Mouse (Mus musculus): ENCODE data around the gene Aven.

Aven gene

GRCm38 (mm10) chr2:112556527-112556926, 63.8 kb downstream of the Aven start:
- no peak for DNase-seq (ENCODE audit: low read depth, low spot score)

DNA sequence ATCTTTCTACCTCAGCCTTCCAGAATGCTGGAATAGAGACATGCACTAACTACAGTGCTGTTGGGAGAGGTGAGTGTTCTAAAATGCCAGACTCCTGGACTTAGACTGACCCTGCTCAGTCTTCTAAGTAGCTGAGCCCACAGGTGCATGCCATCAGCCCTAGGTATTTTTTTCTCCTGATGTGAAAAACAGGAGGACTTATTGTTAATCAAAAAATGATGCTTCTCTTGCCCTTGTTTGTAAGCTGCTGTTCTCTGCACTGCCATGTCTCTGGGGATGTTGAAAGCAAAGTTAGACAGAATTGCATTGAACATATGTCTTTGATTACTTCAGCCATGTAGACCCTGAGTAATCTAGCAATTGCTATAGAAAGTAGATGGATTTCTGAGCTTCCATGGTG, 64.7 kb downstream of the Aven start:
- DNase-seq (ENCODE audit: low read depth, low spot score), result no peak

GRCm38 (mm10) chr2:112561549-112561948, 68.8 kb downstream of the Aven start:
- no peak for DNase-seq (ENCODE audit: low read depth, low spot score)

- no peak for DNase-seq (ENCODE audit: low read depth, low spot score)
Observed at GRCm38 (mm10) chr2:112565060-112565459, 72.3 kb downstream of the Aven start.

DNA sequence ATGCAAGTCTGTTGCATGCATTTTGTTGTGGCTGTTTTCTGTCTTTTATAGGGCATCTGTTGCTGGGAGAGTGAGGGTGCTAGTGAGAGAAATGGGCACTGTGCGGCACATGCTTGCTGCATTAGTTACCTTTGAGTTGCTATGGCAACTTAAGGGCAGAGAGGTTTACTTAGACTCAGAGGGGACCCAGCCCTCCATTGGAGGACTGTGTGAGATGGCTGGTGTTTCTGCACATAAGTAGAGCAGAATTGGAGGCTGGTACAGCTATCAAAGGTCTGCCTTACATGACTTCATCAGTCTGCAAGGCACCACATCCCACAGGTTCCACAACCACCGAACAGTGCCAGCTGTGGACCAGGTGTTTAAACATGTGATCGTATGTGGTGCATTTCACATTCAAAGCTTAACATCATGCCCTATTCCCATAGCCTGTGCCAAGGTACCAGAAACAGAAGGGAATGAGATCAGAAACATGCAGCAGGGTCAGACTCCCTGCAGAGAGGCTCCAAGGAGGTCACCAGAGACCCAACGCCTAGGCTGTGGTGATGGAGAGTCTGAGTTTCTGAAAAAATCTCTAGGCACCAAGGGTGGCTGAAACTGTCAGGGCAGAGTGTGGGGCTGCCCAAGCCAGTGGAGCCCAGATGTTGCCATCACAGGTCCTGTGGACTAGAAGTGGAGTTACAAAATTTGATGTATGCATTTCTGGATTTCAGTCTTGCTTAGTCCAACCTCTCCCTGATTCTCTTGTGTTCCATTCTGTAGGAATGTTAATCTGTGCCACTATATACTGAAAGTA, 73.7 kb downstream of the Aven start:
- DNase-seq (ENCODE audit: low read depth, low spot score), result no peak

GRCm38 (mm10) chr2:112567786-112568185, 75.0 kb downstream of the Aven start:
- DNase-seq (ENCODE audit: low read depth, low spot score), result no peak

GRCm38 (mm10) chr2:112590985-112591384, 98.2 kb downstream of the Aven start:
- no peak for DNase-seq (ENCODE audit: low read depth, low spot score)

- no peak for DNase-seq (ENCODE audit: low read depth, low spot score)
Observed at GRCm38 (mm10) chr2:112591451-112591871, 98.7 kb downstream of the Aven start.

GRCm38 (mm10) chr2:112593322-112593721, 100.6 kb downstream of the Aven start:
- DNase-seq (ENCODE audit: low read depth, low spot score), result no peak

GRCm38 (mm10) chr2:112593781-112594180, 101.0 kb downstream of the Aven start:
- no peak for DNase-seq (ENCODE audit: low read depth, low spot score)

- DNase-seq (ENCODE audit: low read depth, low spot score), result no peak
Observed at GRCm38 (mm10) chr2:112595807-112596206, 103.0 kb downstream of the Aven start.

GRCm38 (mm10) chr2:112596415-112596814, 103.7 kb downstream of the Aven start:
- DNase-seq (ENCODE audit: low read depth, low spot score), result no peak

- DNase-seq (ENCODE audit: low read depth, low spot score), result no peak
Observed at GRCm38 (mm10) chr2:112597064-112597463, 104.3 kb downstream of the Aven start.

DNA sequence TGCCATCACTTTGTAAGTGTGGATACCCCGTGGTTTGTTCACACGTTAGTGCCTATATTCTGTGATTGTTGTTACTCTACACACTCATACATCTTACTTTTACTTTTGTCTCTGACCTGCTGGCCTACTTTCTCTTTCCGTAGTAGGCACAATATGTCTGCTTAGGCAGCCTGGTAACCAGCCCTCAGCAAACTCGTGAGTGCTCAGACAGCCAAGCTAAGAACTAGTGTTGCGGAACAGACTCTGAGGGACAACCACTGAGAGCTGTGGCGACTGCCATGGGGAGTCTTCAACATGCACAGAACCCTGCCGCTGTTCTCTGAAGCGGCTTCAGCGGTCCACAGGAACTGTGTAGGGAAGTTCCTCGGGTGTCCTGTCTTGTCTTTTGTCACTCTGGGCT, 107.5 kb downstream of the Aven start:
- DNase-seq (ENCODE audit: low read depth, low spot score), result no peak

GRCm38 (mm10) chr2:112602487-112602886, 109.7 kb downstream of the Aven start:
- no peak for DNase-seq (ENCODE audit: low read depth, low spot score)

GRCm38 (mm10) chr2:112606536-112606935, 113.8 kb downstream of the Aven start:
- no peak for DNase-seq (ENCODE audit: low read depth, low spot score)

DNA sequence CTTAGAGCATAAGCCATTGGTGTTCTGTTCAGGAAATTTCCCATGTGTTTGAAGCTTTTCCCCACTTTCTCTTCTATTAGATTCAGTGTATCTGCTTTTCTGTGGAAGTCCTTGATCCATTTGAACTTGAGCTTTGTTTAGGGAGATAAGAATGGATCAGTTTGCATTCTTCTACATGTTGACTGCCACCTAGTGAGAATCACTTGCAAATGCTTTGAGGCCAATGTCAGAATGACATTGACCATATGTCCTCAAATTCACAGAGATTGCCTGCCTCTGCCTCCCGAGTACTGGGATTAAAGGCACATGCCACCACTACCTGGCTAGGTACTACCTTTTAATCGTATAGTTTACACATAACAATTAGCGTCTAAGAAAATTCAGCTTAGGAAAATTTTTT, 119.9 kb downstream of the Aven start:
- no peak for DNase-seq (ENCODE audit: low read depth, low spot score)

DNA sequence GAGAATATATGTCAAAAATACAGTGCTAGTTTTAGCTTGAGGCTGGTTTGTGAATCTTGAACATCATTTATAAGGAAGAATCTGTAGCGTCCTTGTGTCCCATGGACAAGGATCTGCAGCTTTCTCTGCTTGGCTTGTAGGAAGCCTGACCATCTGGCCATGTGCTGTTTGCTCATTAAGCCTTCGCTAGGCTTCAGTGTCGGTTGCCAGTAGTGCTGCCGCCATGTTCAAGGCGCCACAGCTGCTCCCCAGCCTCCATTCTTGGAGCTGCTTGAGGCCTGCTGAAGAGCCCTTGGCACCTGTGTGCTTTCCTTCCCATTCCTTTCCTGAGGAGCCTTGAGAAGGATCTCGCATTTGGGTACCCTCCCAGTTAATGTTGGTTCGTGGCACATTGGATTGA, 121.6 kb downstream of the Aven start:
- no peak for DNase-seq (ENCODE audit: low read depth, low spot score)

GRCm38 (mm10) chr2:112617206-112617605, 124.4 kb downstream of the Aven start:
- DNase-seq (ENCODE audit: low read depth, low spot score), result no peak

DNA sequence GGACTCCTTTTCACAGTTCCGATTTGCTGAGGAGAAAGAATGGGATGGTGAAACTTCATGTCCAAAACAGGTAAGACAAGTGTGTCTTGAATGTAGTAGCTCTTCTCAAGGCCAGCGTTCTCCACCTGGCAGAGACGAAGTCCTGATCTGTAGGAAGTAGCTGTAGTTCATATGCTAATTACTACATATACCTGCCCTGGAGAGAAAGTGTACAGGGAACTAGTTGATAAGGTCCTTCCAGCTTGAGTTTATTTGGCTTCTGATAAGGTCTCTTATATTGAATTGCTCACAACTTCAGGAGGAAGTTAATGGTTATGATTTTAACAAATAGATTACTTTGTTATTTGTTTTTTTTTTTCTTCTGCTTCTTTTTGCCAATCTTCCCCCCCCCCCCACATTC, 132.4 kb downstream of the Aven start:
- DNase-seq (ENCODE audit: low read depth, low spot score), result no peak

DNA sequence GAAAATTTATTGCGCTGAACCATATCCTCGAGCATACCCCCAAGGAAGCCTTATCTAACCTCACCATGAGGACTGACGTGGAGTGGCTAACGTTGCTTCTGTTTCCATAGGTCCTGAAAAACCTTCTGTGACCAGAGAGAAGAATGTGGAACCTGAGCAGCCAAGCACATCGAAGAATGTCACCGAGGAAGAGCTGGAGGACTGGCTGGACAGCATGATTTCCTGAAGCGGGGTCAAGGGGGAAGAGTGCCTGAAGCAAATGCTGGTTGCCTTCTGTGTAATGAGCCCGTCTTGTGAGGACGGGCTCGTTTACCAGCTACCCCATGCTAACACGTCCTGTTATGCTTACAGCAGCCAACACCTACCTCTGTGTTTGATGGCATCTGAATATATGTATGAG, 137.9 kb downstream of the Aven start:
- DNase-seq (ENCODE audit: low read depth, low spot score), result no peak

- no peak for DNase-seq (ENCODE audit: low read depth, low spot score)
Observed at GRCm38 (mm10) chr2:112632536-112632935, 139.8 kb downstream of the Aven start.

- no peak for DNase-seq (ENCODE audit: low read depth, low spot score)
Observed at GRCm38 (mm10) chr2:112637206-112637605, 144.4 kb downstream of the Aven start.

DNA sequence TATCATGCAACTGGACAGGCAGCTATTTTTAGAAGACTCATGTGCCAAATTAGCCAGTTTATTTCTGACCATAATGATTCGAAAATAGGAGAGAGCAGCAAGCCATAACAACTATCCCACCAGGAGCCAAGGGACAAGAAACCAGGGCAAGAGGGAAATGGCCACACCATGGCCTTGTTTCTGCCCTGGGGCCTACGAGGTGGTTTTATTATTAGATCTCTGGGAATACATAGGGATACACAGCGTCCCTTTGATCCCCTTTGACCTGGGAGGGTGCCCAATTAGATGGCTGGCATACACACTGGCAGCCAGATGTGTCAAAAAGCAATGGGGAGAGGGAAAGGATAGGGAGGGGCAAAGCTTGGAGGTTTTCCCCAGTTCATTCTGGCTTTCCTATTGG, 161.1 kb downstream of the Aven start:
- DNase-seq (ENCODE audit: low read depth, low spot score), result no peak
